Mouse (Mus musculus): ENCODE results near the gene Itga8. TPM values are rescaled to one million over a fixed set of nuclear protein-coding genes. Genes with fewer than 3 reads are reported as not detected.

The Itga8 gene
- polyA plus RNA-seq, 1 experiment from 2014 or later, result 27.5 TPM

DNA sequence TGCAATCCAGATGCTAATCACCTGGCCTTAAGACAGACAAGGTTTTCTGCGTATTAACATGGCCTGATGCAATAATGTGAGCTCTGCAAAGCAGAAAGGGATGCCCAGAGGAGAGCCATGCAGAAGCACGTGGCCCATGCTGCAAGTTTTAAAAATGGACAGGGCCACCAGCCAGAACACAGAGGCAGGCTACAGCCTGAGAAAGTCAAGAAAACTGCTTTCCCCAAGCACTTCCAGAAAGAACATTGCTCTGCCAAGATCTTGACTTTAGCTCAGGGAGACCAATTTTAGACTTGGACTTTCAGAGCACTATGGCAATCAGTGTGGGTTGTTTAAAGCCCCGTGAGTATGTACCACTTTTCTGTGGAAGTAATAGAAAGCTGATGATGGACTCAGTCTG is 11.5 kb downstream of the Itga8 start:
- no peaks in the 10 kb centered on the region for H3K4me1 ChIP-seq (replicated peaks; ENCODE audit: control insufficient read depth, insufficient read depth, low read length)
- H3K27me3 ChIP-seq (replicated peaks; ENCODE audit: control insufficient read depth, insufficient read depth, low read length), result no peaks in the 10 kb centered on the region
- H3K9me3 ChIP-seq (ENCODE audit: control insufficient read depth, low read length), result no peaks in the 10 kb centered on the region
- 0 out of 2 replicates have a peak, but pooled peaks cover 7% of the 10 kb centered on the region for H3K36me3 ChIP-seq (ENCODE audit: control insufficient read depth, insufficient read depth, low read length)
- no peak overlapping the region for H3K9ac ChIP-seq (ENCODE audit: low read length)
- no peak overlapping the region for H3K4me3 ChIP-seq (ENCODE audit: low read depth, low read length)
- 82% methylated on average over 3 of the region's 3 CpGs for WGBS
- no peak overlapping the region for H3K27ac ChIP-seq (ENCODE audit: low read depth)
- DNase-seq (ENCODE audit: low spot score) (no peak), ATAC-seq (replicated peaks; ENCODE audit: low FRiP score, low TSS enrichment, low read depth) (no peak)
- no peak overlapping the region for H3K4me2 ChIP-seq (ENCODE audit: low read length)

DNA sequence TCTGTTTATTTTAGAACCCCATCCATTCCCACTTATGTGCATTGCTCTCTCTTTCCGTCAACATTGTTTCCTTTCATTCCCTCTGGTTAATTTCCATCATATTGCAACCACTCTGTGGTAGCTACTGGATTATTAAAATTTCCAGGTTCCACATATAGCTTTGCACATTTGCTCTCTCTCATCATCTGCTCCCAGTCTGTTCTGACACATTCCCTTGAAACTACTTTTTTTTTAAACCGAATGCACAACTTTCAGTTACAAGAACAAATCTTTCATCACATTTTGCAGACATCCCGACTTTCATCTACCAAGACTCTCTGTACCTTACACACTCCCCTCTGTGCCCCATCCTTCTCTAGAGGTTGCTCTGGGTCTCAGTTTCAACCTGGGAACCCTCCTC is 13.9 kb downstream of the Itga8 start:
- DNase-seq (ENCODE audit: low spot score) (no peak), ATAC-seq (replicated peaks; ENCODE audit: low FRiP score, low TSS enrichment, low read depth) (no peak)
- Histone ChIP-seq H3K9me3 (ENCODE audit: control insufficient read depth, low read length) (no peaks in the 10 kb centered on the region), H3K27ac (ENCODE audit: low read depth) (no peak overlapping the region), H3K4me2 (ENCODE audit: low read length) (no peak overlapping the region), H3K4me1 (replicated peaks; ENCODE audit: control insufficient read depth, insufficient read depth, low read length) (no peaks in the 10 kb centered on the region), H3K9ac (ENCODE audit: low read length) (no peak overlapping the region), H3K36me3 (ENCODE audit: control insufficient read depth, insufficient read depth, low read length) (0 out of 2 replicates have a peak, but pooled peaks cover 7% of the 10 kb centered on the region), H3K27me3 (replicated peaks; ENCODE audit: control insufficient read depth, insufficient read depth, low read length) (no peaks in the 10 kb centered on the region), H3K4me3 (ENCODE audit: low read depth, low read length) (no peak overlapping the region)
- 80% methylated on average over 3 of the region's 3 CpGs for whole genome bisulfite sequencing

DNA sequence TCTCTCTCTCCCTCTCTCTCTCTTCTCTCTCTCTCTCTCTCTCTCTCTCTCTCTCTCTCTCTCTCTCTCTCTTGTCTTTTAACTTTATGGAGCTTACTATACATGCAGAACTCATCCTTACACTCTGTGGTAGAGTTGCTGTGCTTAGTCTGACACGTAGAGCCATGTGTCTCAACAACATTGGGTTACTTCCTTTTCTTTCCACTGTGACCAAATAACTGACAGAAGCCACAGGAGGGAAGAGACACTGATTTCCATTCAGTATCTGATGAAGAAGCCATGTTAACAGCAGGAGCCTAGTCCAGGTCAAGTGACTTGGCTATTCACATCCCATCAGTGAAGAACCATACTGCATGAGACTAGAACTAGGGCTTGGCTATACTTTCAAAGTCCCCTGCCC is 21.1 kb downstream of the Itga8 start:
- 88% methylated on average over 1 of the region's 1 CpGs for WGBS
- no peaks in the 10 kb centered on the region for H3K36me3 ChIP-seq (ENCODE audit: control insufficient read depth, insufficient read depth, low read length)
- DNase-seq (ENCODE audit: low spot score) (no peak), ATAC-seq (replicated peaks; ENCODE audit: low FRiP score, low TSS enrichment, low read depth) (no peak)
- no peak overlapping the region for H3K27ac ChIP-seq (ENCODE audit: low read depth)
- H3K9ac ChIP-seq (ENCODE audit: low read length), result no peak overlapping the region
- no peaks in the 10 kb centered on the region for H3K9me3 ChIP-seq (ENCODE audit: control insufficient read depth, low read length)
- H3K4me1 ChIP-seq (replicated peaks; ENCODE audit: control insufficient read depth, insufficient read depth, low read length), result no peaks in the 10 kb centered on the region; the same call in 1 of the 2 replicates
- no peaks in the 10 kb centered on the region for H3K27me3 ChIP-seq (replicated peaks; ENCODE audit: control insufficient read depth, insufficient read depth, low read length)
- no peak overlapping the region for H3K4me2 ChIP-seq (ENCODE audit: low read length)
- H3K4me3 ChIP-seq (ENCODE audit: low read depth, low read length), result no peak overlapping the region

DNA sequence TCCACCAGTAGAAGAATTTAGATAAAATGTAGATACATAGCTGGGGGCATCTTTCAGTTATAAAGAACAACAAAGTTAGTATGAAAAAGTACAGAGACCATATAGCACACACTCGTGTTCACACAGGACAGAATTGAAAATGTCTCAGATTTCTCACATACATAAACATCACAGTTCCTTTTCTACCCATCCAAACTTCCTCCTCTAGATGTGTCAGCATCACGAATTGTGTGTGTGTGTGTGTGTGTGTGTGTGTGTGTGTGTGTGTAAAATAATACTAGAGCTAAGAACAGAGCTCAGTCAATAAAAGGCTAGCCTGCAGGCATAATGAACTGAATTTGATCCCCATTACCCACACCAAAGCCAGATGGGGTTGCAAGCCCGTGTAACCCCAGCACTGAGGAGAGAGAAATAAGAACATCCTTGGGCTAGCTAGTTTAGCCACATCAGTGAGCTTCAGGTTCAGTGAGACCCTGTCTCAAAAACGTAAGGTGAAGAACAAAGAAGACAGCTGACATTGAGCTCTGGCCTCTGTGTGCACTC is 22.6 kb downstream of the Itga8 start:
- H3K4me1 ChIP-seq (replicated peaks; ENCODE audit: control insufficient read depth, insufficient read depth, low read length), result no peaks in the 10 kb centered on the region; the same call in 1 of the 2 replicates
- ATAC-seq (replicated peaks; ENCODE audit: low FRiP score, low TSS enrichment, low read depth), result no peak
- no peaks in the 10 kb centered on the region for H3K9me3 ChIP-seq (ENCODE audit: control insufficient read depth, low read length)

DNA sequence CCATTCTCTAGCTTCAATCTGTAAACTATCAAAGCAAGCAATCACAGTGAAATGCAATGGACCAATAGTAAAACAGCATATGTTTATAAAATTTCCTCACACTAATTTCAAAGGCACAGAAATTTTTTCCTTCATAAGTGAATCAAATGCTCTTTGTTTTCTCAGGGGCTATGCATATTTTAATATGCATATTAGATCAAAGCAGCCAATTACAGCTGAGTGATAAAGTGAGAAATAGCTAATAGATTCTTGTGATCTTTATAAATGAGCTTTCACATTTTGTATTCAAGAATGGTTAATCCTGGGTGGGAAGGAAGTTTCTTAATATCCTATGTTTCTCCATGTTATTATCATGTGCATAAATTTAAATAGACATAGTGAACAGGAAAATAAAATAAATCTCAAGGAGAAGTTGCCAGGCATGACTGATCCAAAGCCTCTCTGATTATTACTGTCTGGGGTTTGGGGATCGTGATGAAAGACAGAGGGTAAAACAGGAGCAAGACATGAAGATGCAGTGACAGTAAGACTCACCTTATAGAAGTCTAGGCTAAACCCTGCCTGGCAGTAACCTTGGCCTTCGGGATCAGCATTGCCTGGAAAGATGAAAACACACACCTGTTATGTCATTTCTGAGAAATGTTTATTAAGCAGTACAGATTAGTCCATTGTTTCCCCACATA is 44.9 kb downstream of the Itga8 start:
- Histone ChIP-seq H3K36me3 (ENCODE audit: control insufficient read depth, insufficient read depth, low read length) (peaks cover 9% of the 10 kb centered on the region; the same call in 1 of the 2 replicates), H3K27ac (ENCODE audit: low read depth) (no peak overlapping the region), H3K4me2 (ENCODE audit: low read length) (no peak overlapping the region), H3K27me3 (replicated peaks; ENCODE audit: control insufficient read depth, insufficient read depth, low read length) (no peaks in the 10 kb centered on the region), H3K4me3 (ENCODE audit: low read depth, low read length) (no peak overlapping the region), H3K9ac (ENCODE audit: low read length) (no peak overlapping the region), H3K4me1 (replicated peaks; ENCODE audit: control insufficient read depth, insufficient read depth, low read length) (no peaks in the 10 kb centered on the region), H3K9me3 (ENCODE audit: control insufficient read depth, low read length) (no peaks in the 10 kb centered on the region)
- DNase-seq (ENCODE audit: low spot score) (no peak), ATAC-seq (replicated peaks; ENCODE audit: low FRiP score, low TSS enrichment, low read depth) (no peak)
- WGBS, result 73% methylated on average over 2 of the region's 2 CpGs

More for the DNA sequence above, 22.6 kb downstream of the Itga8 start:
- DNase-seq (ENCODE audit: low spot score), result no peak
- Histone ChIP-seq H3K9ac (ENCODE audit: low read length) (no peak overlapping the region), H3K4me3 (ENCODE audit: low read depth, low read length) (no peak overlapping the region), H3K36me3 (ENCODE audit: control insufficient read depth, insufficient read depth, low read length) (no peaks in the 10 kb centered on the region), H3K27me3 (replicated peaks; ENCODE audit: control insufficient read depth, insufficient read depth, low read length) (no peaks in the 10 kb centered on the region), H3K27ac (ENCODE audit: low read depth) (no peak overlapping the region), H3K4me2 (ENCODE audit: low read length) (no peak overlapping the region)
- 49% methylated on average over 4 of the region's 4 CpGs for WGBS

DNA sequence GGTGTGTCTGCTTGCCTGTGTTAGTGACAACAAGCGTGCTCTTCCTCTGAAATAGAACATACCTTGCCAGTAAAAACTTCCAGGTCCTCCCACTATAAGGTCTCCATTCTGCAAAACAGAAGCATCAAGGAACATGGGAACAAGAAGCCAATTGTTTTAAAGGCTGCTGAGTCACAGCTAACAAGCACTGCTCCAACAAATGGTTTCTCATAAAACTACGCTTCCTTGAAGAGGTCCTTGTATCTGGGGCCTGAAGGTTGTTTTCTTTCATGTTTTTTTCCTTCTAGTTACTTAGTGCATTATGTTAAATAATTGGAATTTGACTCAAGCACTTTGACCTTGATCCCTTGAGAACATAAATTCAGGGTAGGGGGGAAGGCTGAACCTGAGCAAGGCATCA is 45.8 kb downstream of the Itga8 start:
- DNase-seq (ENCODE audit: low spot score), result no peak
- H3K4me1 ChIP-seq (replicated peaks; ENCODE audit: control insufficient read depth, insufficient read depth, low read length), result no peaks in the 10 kb centered on the region
- H3K27ac ChIP-seq (ENCODE audit: low read depth), result no peak overlapping the region
- H3K36me3 ChIP-seq (ENCODE audit: control insufficient read depth, insufficient read depth, low read length), result peaks cover 9% of the 10 kb centered on the region; the same call in 1 of the 2 replicates
- H3K4me3 ChIP-seq (ENCODE audit: low read depth, low read length), result no peak overlapping the region
- H3K9me3 ChIP-seq (ENCODE audit: control insufficient read depth, low read length), result no peaks in the 10 kb centered on the region
- H3K9ac ChIP-seq (ENCODE audit: low read length), result no peak overlapping the region
- no peak overlapping the region for H3K4me2 ChIP-seq (ENCODE audit: low read length)
- WGBS, result 80% methylated on average over 2 of the region's 2 CpGs
- H3K27me3 ChIP-seq (replicated peaks; ENCODE audit: control insufficient read depth, insufficient read depth, low read length), result no peaks in the 10 kb centered on the region
- no peak for ATAC-seq (replicated peaks; ENCODE audit: low FRiP score, low TSS enrichment, low read depth)

DNA sequence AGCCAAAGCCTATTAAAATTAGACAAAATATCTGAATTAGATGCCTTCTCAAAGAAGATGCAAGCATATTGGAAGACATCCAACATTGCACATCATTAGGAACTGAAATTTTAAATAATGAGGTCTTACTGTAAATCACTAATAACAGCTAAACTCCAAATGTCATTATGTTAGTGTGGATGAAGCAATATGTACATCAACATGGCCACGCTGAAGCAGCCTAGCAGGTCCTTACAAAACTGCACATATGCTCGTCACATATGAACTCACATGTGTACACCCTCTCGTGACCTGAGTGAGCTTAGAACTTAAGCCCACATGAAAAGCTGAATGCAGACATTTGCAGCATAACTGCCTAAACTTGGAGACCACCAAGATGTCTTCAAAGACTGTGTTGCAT is 66.4 kb downstream of the Itga8 start:
- Histone ChIP-seq H3K4me2 (ENCODE audit: low read length) (no peak overlapping the region), H3K4me3 (ENCODE audit: low read depth, low read length) (no peak overlapping the region), H3K9ac (ENCODE audit: low read length) (no peak overlapping the region), H3K4me1 (replicated peaks; ENCODE audit: control insufficient read depth, insufficient read depth, low read length) (no peaks in the 10 kb centered on the region), H3K27me3 (replicated peaks; ENCODE audit: control insufficient read depth, insufficient read depth, low read length) (no peaks in the 10 kb centered on the region), H3K36me3 (ENCODE audit: control insufficient read depth, insufficient read depth, low read length) (no peaks in the 10 kb centered on the region), H3K27ac (ENCODE audit: low read depth) (no peak overlapping the region), H3K9me3 (ENCODE audit: control insufficient read depth, low read length) (no peaks in the 10 kb centered on the region)
- ATAC-seq (replicated peaks; ENCODE audit: low FRiP score, low TSS enrichment, low read depth) (no peak), DNase-seq (ENCODE audit: low spot score) (no peak)
- WGBS, result 90% methylated on average over 3 of the region's 3 CpGs

DNA sequence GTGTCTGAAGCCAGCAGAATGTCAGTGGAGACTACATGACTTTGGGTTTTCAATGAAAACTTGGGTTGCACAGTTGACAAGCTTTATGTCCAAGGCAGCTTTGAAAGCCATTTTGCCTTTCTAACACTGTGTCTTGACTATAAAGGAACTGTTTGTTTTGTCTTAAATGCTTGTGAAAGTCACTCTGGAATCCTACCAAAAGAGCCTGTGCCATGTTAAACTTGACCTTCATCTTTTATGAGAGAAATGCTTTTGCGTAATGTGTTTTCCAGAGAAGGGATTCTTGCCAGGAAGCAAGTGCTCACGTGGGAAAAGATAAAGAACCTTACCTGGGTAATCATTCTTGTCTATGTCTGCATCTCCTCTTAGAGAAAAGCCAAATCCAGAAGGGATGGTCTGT is 72.0 kb downstream of the Itga8 start:
- H3K4me1 ChIP-seq (replicated peaks; ENCODE audit: control insufficient read depth, insufficient read depth, low read length), result no peaks in the 10 kb centered on the region
- no peaks in the 10 kb centered on the region for H3K36me3 ChIP-seq (ENCODE audit: control insufficient read depth, insufficient read depth, low read length)
- no peak for ATAC-seq (replicated peaks; ENCODE audit: low FRiP score, low TSS enrichment, low read depth)
- no peak for DNase-seq (ENCODE audit: low spot score)
- no peaks in the 10 kb centered on the region for H3K9me3 ChIP-seq (ENCODE audit: control insufficient read depth, low read length)
- no peak overlapping the region for H3K27ac ChIP-seq (ENCODE audit: low read depth)
- 66% methylated on average over 2 of the region's 2 CpGs for WGBS
- no peaks in the 10 kb centered on the region for H3K27me3 ChIP-seq (replicated peaks; ENCODE audit: control insufficient read depth, insufficient read depth, low read length)
- no peak overlapping the region for H3K9ac ChIP-seq (ENCODE audit: low read length)
- no peak overlapping the region for H3K4me2 ChIP-seq (ENCODE audit: low read length)
- no peak overlapping the region for H3K4me3 ChIP-seq (ENCODE audit: low read depth, low read length)

DNA sequence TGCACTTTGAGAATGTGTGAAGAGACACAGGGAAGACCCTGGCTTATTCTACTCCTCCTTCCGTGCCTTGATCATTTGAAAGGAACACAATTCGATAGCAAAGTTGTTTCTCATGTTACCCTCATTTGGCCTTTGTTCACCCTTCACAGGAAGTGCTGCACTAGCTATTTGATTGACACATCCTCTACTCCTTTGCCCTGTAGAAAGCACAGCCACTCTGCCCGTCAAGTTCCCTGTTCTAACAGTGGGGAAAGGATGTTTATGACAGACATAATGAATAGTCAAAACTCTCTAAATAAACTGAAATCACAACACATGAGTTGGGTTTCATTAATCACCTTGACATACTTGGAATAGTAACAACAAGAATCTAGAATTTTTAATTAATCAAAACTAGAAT is 73.4 kb downstream of the Itga8 start:
- Histone ChIP-seq H3K4me3 (ENCODE audit: low read depth, low read length) (no peak overlapping the region), H3K27ac (ENCODE audit: low read depth) (no peak overlapping the region), H3K9ac (ENCODE audit: low read length) (no peak overlapping the region), H3K36me3 (ENCODE audit: control insufficient read depth, insufficient read depth, low read length) (no peaks in the 10 kb centered on the region), H3K27me3 (replicated peaks; ENCODE audit: control insufficient read depth, insufficient read depth, low read length) (no peaks in the 10 kb centered on the region), H3K9me3 (ENCODE audit: control insufficient read depth, low read length) (no peaks in the 10 kb centered on the region), H3K4me1 (replicated peaks; ENCODE audit: control insufficient read depth, insufficient read depth, low read length) (no peaks in the 10 kb centered on the region), H3K4me2 (ENCODE audit: low read length) (no peak overlapping the region)
- ATAC-seq (replicated peaks; ENCODE audit: low FRiP score, low TSS enrichment, low read depth) (no peak), DNase-seq (ENCODE audit: low spot score) (no peak)
- 67% methylated on average over 3 of the region's 3 CpGs for WGBS
